Mouse (Mus musculus): ENCODE data around the gene Sap30l. TPM values are rescaled to one million over a fixed set of nuclear protein-coding genes. Genes with fewer than 3 reads are reported as not detected.

The Sap30l gene
- polyA plus RNA-seq, 1 experiment = 19.8 TPM

- no peaks in the 10 kb centered on the region for H3K9me3 ChIP-seq (replicated peaks; ENCODE audit: control insufficient read depth, insufficient read depth, low read length, poor library complexity, severe bottlenecking)
- H3K4me3 ChIP-seq (ENCODE audit: low read depth, low read length) = no peak overlapping the region
- no peak overlapping the region for H3K9ac ChIP-seq (ENCODE audit: low read depth, poor library complexity, severe bottlenecking)
- H3K27me3 ChIP-seq (ENCODE audit: control insufficient read depth, insufficient read depth, low read length, poor library complexity, severe bottlenecking) = no peaks in the 10 kb centered on the region
- no peak for TF ChIP-seq POLR2A (IDR thresholded peaks at IDR 0.05; ENCODE audit: insufficient read depth, low read length)
- TF ChIP-seq CTCF (IDR thresholded peaks at IDR 0.05; ENCODE audit: low read depth, low read length) = no peak
- TF ChIP-seq EP300 (IDR thresholded peaks at IDR 0.05; ENCODE audit: insufficient read depth, low read depth, low read length) = no peak
- H3K27ac ChIP-seq (ENCODE audit: insufficient read depth, low read length) = no peak overlapping the region
- H3K4me1 ChIP-seq (ENCODE audit: control insufficient read depth, insufficient read depth, low read length) = no peaks in the 10 kb centered on the region
- no peaks in the 10 kb centered on the region for H3K36me3 ChIP-seq (ENCODE audit: control insufficient read depth, insufficient read depth, low read length, poor library complexity, severe bottlenecking)
Observed at GRCm38 (mm10) chr11:57766617-57767016, 34.8 kb upstream of the Sap30l start.

- Histone ChIP-seq H3K27ac (ENCODE audit: insufficient read depth, low read length) (no peak overlapping the region), H3K9ac (ENCODE audit: low read depth, poor library complexity, severe bottlenecking) (no peak overlapping the region), H3K36me3 (ENCODE audit: control insufficient read depth, insufficient read depth, low read length, poor library complexity, severe bottlenecking) (no peaks in the 10 kb centered on the region), H3K9me3 (replicated peaks; ENCODE audit: control insufficient read depth, insufficient read depth, low read length, poor library complexity, severe bottlenecking) (no peaks in the 10 kb centered on the region), H3K4me1 (ENCODE audit: control insufficient read depth, insufficient read depth, low read length) (no peaks in the 10 kb centered on the region), H3K4me3 (ENCODE audit: low read depth, low read length) (no peak overlapping the region), H3K27me3 (ENCODE audit: control insufficient read depth, insufficient read depth, low read length, poor library complexity, severe bottlenecking) (no peaks in the 10 kb centered on the region)
- TF ChIP-seq CTCF (IDR thresholded peaks at IDR 0.05; ENCODE audit: low read depth, low read length) = no peak
Observed at GRCm38 (mm10) chr11:57767171-57767570, 34.3 kb upstream of the Sap30l start.

DNA sequence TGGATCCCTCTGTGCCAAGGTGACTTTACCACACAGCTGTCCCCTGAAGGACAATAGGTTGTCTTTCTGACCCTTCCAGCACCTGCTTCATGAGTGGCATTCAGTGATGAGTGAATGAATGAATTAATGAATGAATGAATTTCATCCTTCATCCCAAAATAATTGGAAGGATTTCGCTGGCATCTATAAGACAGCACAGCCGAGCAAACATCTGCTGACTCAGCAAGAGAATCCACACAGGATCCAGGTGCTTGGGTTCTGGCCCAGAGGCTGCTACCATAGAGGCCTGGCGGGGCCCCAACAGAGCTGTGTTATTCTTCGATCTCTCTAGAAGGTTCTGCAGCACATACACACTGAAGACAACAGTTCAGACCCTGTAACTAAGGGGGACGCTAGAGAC lies 30.7 kb upstream of the Sap30l start:
- TF ChIP-seq EP300 (IDR thresholded peaks at IDR 0.05; ENCODE audit: insufficient read depth, low read depth, low read length) (no peak), POLR2A (IDR thresholded peaks at IDR 0.05; ENCODE audit: insufficient read depth, low read length) (no peak)
- Histone ChIP-seq H3K27me3 (ENCODE audit: control insufficient read depth, insufficient read depth, low read length, poor library complexity, severe bottlenecking) (no peaks in the 10 kb centered on the region), H3K9me3 (replicated peaks; ENCODE audit: control insufficient read depth, insufficient read depth, low read length, poor library complexity, severe bottlenecking) (no peaks in the 10 kb centered on the region), H3K27ac (ENCODE audit: insufficient read depth, low read length) (no peak overlapping the region), H3K4me3 (ENCODE audit: low read depth, low read length) (no peak overlapping the region), H3K4me1 (ENCODE audit: control insufficient read depth, insufficient read depth, low read length) (no peaks in the 10 kb centered on the region), H3K36me3 (ENCODE audit: control insufficient read depth, insufficient read depth, low read length, poor library complexity, severe bottlenecking) (no peaks in the 10 kb centered on the region), H3K9ac (ENCODE audit: low read depth, poor library complexity, severe bottlenecking) (no peak overlapping the region)

- Histone ChIP-seq H3K36me3 (ENCODE audit: control insufficient read depth, insufficient read depth, low read length, poor library complexity, severe bottlenecking) (no peaks in the 10 kb centered on the region), H3K9ac (ENCODE audit: low read depth, poor library complexity, severe bottlenecking) (no peak overlapping the region), H3K9me3 (replicated peaks; ENCODE audit: control insufficient read depth, insufficient read depth, low read length, poor library complexity, severe bottlenecking) (no peaks in the 10 kb centered on the region), H3K4me1 (ENCODE audit: control insufficient read depth, insufficient read depth, low read length) (no peaks in the 10 kb centered on the region), H3K27me3 (ENCODE audit: control insufficient read depth, insufficient read depth, low read length, poor library complexity, severe bottlenecking) (no peaks in the 10 kb centered on the region), H3K27ac (ENCODE audit: insufficient read depth, low read length) (no peak overlapping the region), H3K4me3 (ENCODE audit: low read depth, low read length) (no peak overlapping the region)
- TF ChIP-seq POLR2A (IDR thresholded peaks at IDR 0.05; ENCODE audit: insufficient read depth, low read length) (no peak), CTCF (IDR thresholded peaks at IDR 0.05; ENCODE audit: low read depth, low read length) (no peak), EP300 (IDR thresholded peaks at IDR 0.05; ENCODE audit: insufficient read depth, low read depth, low read length) (no peak)
Observed at GRCm38 (mm10) chr11:57771676-57772075, 29.8 kb upstream of the Sap30l start.

DNA sequence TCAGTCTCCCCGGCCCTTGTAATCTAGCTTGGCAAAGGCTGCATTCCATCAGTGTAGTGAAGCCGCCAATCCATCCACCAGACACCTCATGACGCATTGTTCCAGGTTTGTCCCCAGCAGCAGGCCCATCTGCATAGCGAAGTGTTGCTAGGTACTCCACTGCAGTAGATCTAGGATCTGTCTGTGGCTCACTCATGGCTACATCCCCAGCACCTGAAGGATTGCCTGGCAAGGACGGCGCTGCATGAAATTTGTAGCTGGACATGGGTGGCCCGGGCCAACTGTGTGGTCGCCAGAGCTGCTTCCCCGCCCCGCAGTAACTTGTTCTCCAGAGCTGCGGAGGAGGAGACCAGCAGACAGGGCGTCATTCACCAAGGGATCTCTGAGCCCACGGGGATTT lies 28.0 kb upstream of the Sap30l start:
- Histone ChIP-seq H3K36me3 (ENCODE audit: control insufficient read depth, insufficient read depth, low read length, poor library complexity, severe bottlenecking) (no peaks in the 10 kb centered on the region), H3K9ac (ENCODE audit: low read depth, poor library complexity, severe bottlenecking) (no peak overlapping the region), H3K27ac (ENCODE audit: insufficient read depth, low read length) (no peak overlapping the region), H3K27me3 (ENCODE audit: control insufficient read depth, insufficient read depth, low read length, poor library complexity, severe bottlenecking) (no peaks in the 10 kb centered on the region), H3K4me1 (ENCODE audit: control insufficient read depth, insufficient read depth, low read length) (no peaks in the 10 kb centered on the region), H3K4me3 (ENCODE audit: low read depth, low read length) (no peak overlapping the region), H3K9me3 (replicated peaks; ENCODE audit: control insufficient read depth, insufficient read depth, low read length, poor library complexity, severe bottlenecking) (no peaks in the 10 kb centered on the region)
- TF ChIP-seq EP300 (IDR thresholded peaks at IDR 0.05; ENCODE audit: insufficient read depth, low read depth, low read length) (no peak), POLR2A (IDR thresholded peaks at IDR 0.05; ENCODE audit: insufficient read depth, low read length) (no peak), CTCF (IDR thresholded peaks at IDR 0.05; ENCODE audit: low read depth, low read length) (no peak)

GRCm38 (mm10) chr11:57773936-57774335 lies 27.5 kb upstream of the Sap30l start:
- H3K27me3 ChIP-seq (ENCODE audit: control insufficient read depth, insufficient read depth, low read length, poor library complexity, severe bottlenecking) = no peaks in the 10 kb centered on the region
- no peak overlapping the region for H3K4me3 ChIP-seq (ENCODE audit: low read depth, low read length)
- H3K4me1 ChIP-seq (ENCODE audit: control insufficient read depth, insufficient read depth, low read length) = no peaks in the 10 kb centered on the region
- no peaks in the 10 kb centered on the region for H3K36me3 ChIP-seq (ENCODE audit: control insufficient read depth, insufficient read depth, low read length, poor library complexity, severe bottlenecking)
- no peaks in the 10 kb centered on the region for H3K9me3 ChIP-seq (replicated peaks; ENCODE audit: control insufficient read depth, insufficient read depth, low read length, poor library complexity, severe bottlenecking)
- H3K9ac ChIP-seq (ENCODE audit: low read depth, poor library complexity, severe bottlenecking) = no peak overlapping the region
- H3K27ac ChIP-seq (ENCODE audit: insufficient read depth, low read length) = no peak overlapping the region
- no peak for TF ChIP-seq EP300 (IDR thresholded peaks at IDR 0.05; ENCODE audit: insufficient read depth, low read depth, low read length)
- no peak for TF ChIP-seq CTCF (IDR thresholded peaks at IDR 0.05; ENCODE audit: low read depth, low read length)
- no peak for TF ChIP-seq POLR2A (IDR thresholded peaks at IDR 0.05; ENCODE audit: insufficient read depth, low read length)
